Mouse (Mus musculus) cerebellum, postnatal 4 days (tissue): ENCODE results near the gene Obox8.

Source experiments
- DNase-seq, 2 experiments: peaks; one replicate each; pipeline ENCODE4 v3.0.0; 2022; ENCODE audit warnings: low spot score in 2 of 2, mixed read lengths in 1 of 2

The Obox8 gene

DNA sequence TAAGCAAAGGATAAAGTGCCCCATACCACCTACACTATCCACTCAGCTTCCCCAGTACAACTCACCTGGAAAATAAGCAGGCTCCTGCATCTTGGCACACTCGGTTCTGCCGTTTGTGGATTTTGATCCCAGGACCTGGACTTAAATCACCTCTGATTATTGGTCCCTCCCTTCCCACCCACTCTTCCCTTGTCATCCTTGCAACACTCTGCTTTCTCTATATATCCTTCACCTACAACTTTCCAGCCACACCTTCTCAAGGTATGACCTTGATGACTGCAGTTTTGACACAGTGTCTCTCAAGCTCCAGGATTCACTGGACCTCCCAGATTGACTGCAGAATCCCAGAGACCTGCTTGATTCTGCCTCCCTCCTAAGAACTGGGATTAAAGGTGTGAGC lies at the start of gene Obox8:
Obox8 (minus strand) TSS at position 101 of the 400 bp plus-strand sequence.
- no peak for DNase-seq

DNA sequence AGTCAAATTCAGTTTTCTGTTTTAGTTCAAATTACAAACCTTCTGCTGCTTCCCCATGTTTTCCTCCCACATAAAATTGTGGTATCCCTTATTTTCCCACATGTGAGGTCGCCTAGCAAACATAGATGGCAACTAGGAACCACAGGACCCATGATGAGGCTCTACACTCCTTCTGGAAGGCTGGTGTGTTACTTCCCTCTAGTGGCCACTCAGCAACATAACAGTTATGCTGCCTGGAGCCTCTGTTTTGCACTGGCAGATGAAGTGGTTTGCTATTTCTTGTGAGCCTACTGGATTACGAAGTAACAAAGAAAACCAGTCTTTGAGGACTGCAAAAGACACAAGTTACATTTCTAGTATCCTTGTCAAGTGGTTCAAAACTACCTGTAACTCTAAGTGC lies 16.1 kb downstream of the Obox8 start:
- DNase-seq = no peak

GRCm38 (mm10) chr7:14308671-14309070 lies 24.7 kb downstream of the Obox8 start:
- no peak for DNase-seq

DNA sequence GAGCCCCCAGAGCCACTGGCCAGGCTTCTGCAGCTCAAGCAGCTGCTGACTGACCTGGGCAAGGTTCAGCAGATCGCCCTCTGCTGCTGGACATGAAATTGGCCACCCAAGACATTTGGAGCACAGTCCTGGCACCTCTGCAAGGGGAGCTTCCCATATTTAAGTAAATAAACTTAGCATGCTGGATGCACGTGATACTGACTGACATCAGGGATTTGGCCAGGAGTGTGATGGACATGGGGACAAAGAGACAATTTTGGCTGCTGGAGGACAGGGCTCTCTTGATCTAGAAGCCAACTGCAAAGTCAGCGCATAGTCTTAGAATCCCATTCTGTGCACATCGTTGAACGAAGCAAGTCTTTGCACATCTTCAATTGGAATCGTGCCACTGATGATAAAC lies 25.8 kb downstream of the Obox8 start:
- no peak for DNase-seq
